Mouse (Mus musculus) lung, embryonic 16.5 days (tissue): ENCODE data around the gene Gpr182. TPM values are rescaled to one million over a fixed set of nuclear protein-coding genes. Genes with fewer than 3 reads are reported as not detected.

Experiments
- ATAC-seq: fragments of 200-750 bp; cut with Nextera tagmentation; 2 replicates; pipeline ENCODE4 v1.8.0; 2017; ENCODE audit warnings: low read depth, mild to moderate bottlenecking, moderate library complexity
- H3K27ac ChIP-seq: fragments of 300-500 bp; sonication (generic); 2 replicates; pipeline ENCODE4 v1.5.1; 2014; ENCODE audit warnings: mild to moderate bottlenecking, control low read depth, low read length
- H3K27me3 ChIP-seq: fragments of 300-500 bp; sonication (generic); 2 replicates; pipeline ENCODE4 v1.6.1; 2014; ENCODE audit warnings: low read depth, low read length, mixed read lengths; ENCODE audit not compliant: control insufficient read depth, insufficient read depth
- H3K36me3 ChIP-seq: fragments of 300-500 bp; sonication (generic); 2 replicates; pipeline ENCODE4 v1.6.1; 2014; ENCODE audit warnings: low read length; ENCODE audit not compliant: control insufficient read depth, insufficient read depth
- H3K4me1 ChIP-seq: fragments of 300-500 bp; sonication (generic); replicated peaks from 2 replicates; pipeline ENCODE4 v1.6.1; 2014; ENCODE audit warnings: low read length, mixed read lengths; ENCODE audit not compliant: control insufficient read depth, insufficient read depth
- H3K4me2 ChIP-seq: fragments of 300-500 bp; sonication (generic); 2 replicates; pipeline ENCODE4 v1.6.1; 2014; ENCODE audit warnings: low read depth, low read length, control low read depth
- H3K4me3 ChIP-seq: fragments of 300-500 bp; sonication (generic); 2 replicates; pipeline ENCODE4 v1.5.1; 2014; ENCODE audit warnings: mild to moderate bottlenecking, low read length, control low read depth
- H3K9ac ChIP-seq: fragments of 300-500 bp; sonication (generic); 2 replicates; pipeline ENCODE4 v1.6.1; 2014; ENCODE audit warnings: low read length, control low read depth
- H3K9me3 ChIP-seq: fragments of 300-500 bp; sonication (generic); 2 replicates; pipeline ENCODE4 v1.6.1; 2016; ENCODE audit warnings: low read length; ENCODE audit not compliant: control insufficient read depth
- WGBS: fragments of 180-500 bp; shearing (Covaris S2); extraction: QIAGEN DNeasy Blood & Tissue Kit; methylation state at CpG from one replicate; pipeline ENCODE4 v1.1.7; 2014; 5-methylcytosine and 5-hydroxymethylcytosine counted together
- polyA plus RNA-seq: library from polyadenylated mRNA; unstranded; fragments of >200 nt; fragmentation: Nextera tagmentation; extraction: Ambion mirVana; gene quantifications from 2 replicates; pipeline ENCODE4 v1.2.1, GENCODE M21; 2015

Gene Gpr182
- polyA plus RNA-seq, 1 experiment from 2014 or later: 17.3 TPM

- no peak for ATAC-seq
- H3K4me1 ChIP-seq: peaks cover 6% of the 10 kb centered on the region; the same call in 1 of the 2 replicates
- no peaks in the 10 kb centered on the region for H3K9me3 ChIP-seq
- H3K36me3 ChIP-seq: peaks cover 50% of the 10 kb centered on the region
- 65% methylated on average over 5 of the region's 5 CpGs for WGBS
- no peak overlapping the region for H3K9ac ChIP-seq
- H3K4me2 ChIP-seq: no peak overlapping the region
- H3K27ac ChIP-seq: no peak overlapping the region
- H3K4me3 ChIP-seq: no peak overlapping the region
- no peaks in the 10 kb centered on the region for H3K27me3 ChIP-seq
Measured at GRCm38 (mm10) chr10:127744661-127745060, 6.9 kb downstream of the Gpr182 start.

DNA sequence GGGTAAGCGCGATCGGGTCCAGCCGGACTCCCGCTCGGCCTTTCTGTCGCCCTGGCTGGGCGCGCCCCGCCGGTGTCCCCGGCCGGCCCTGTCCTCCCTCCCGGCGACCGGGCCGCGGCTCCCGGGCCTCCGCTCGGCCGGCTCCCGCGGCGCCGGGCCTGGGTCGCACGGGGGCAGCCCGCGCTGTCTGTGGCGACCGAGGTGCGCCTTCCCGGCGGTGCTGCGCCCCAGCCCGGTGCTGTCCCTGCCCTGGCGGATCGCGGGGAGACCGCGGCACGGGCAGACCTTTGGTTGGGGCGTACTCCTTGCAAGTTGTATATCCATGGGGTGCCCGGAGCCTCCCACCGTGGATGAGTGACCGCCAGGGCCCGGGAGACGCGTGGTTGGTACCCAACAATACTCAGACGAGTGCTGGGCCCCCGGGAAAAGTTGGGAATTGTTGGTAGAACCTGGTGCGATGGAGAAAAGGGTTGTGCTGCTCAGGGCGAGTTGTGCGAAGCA lies 11.8 kb downstream of the Gpr182 start:
- H3K27me3 ChIP-seq: no peaks in the 10 kb centered on the region
- peak overlapping the region; percentile 95 for H3K9ac ChIP-seq
- ATAC-seq: no peak; the same call in 1 of the 2 replicates
- no peaks in the 10 kb centered on the region for H3K9me3 ChIP-seq
- H3K4me3 ChIP-seq: peak overlapping the region; percentile 85
- H3K4me2 ChIP-seq: peak overlapping the region; percentile 61
- under 1% methylated on average over 50 of the region's 55 CpGs for WGBS
- peak overlapping the region; percentile 76 for H3K27ac ChIP-seq
- H3K4me1 ChIP-seq: peaks cover 10% of the 10 kb centered on the region
- H3K36me3 ChIP-seq: peaks cover 26% of the 10 kb centered on the region

- Histone ChIP-seq H3K36me3 (peaks cover 26% of the 10 kb centered on the region), H3K4me1 (peaks cover 10% of the 10 kb centered on the region), H3K4me2 (peak within 1 kb of the TSS; percentile 61), H3K27me3 (no peaks in the 10 kb centered on the region), H3K9ac (peak within 1 kb of the TSS; percentile 95), H3K27ac (peak within 1 kb of the TSS; percentile 76), H3K9me3 (no peaks in the 10 kb centered on the region), H3K4me3 (peak within 1 kb of the TSS; percentile 85)
- peak; percentile 89 for ATAC-seq
- under 1% methylated on average over 28 of the region's 61 CpGs for WGBS
Measured at GRCm38 (mm10) chr10:127739083-127739660, 12.4 kb downstream of the Gpr182 start, which contains the start of gene Zbtb39. Gene Zbtb39, plus strand, starts transcription at chr10:127739538.

- Histone ChIP-seq H3K27ac (no peak overlapping the region), H3K27me3 (no peaks in the 10 kb centered on the region), H3K36me3 (peaks cover 19% of the 10 kb centered on the region), H3K9ac (no peak overlapping the region), H3K9me3 (no peaks in the 10 kb centered on the region), H3K4me1 (peaks cover 10% of the 10 kb centered on the region), H3K4me2 (peak overlapping the region; percentile 59), H3K4me3 (0 out of 2 replicates have a peak overlapping the region, but pooled peaks have one; percentile 3)
- 33% methylated on average over 13 of the region's 13 CpGs for WGBS
- no peak for ATAC-seq
Measured at GRCm38 (mm10) chr10:127738151-127738882, 13.2 kb downstream of the Gpr182 start.

DNA sequence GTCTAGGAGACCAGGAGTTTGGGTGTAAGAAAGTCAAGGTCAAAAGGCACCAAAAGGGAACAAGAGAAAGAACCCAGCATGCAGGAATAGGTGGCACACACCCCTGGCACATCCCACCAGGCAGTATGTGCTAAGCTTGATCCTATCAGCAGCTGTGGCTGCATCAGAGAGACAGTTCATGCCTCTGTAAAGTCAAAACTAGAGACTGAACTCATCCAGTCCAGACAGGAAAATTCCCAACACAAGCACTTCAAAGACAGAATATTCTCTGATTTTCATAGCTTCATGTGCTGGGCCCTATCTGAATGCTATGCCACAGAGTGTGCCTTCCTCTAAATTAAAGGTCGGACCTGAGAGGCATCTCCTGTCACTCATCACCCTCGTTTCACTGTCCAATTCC lies 14.0 kb downstream of the Gpr182 start:
- no peak overlapping the region for H3K4me2 ChIP-seq
- no peaks in the 10 kb centered on the region for H3K27me3 ChIP-seq

DNA sequence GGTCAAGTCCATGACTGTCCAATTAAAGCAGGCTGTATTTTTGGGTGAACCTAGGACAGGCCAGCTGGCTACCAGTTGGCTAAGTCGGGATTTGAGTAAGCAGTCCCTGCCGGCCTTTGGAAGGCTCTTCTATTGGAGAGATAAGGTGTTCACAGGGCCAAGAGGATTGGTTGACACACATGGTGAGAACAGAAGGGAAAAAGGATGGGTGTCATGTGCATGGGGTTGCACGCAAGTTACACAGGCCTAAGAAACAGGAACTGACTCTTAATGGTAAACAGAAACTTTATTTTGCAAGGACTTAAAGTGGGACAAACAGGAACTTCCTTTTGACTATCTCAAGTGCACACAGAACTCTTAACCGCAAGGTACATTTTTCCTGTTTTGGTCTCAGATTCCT lies 14.6 kb downstream of the Gpr182 start:
- peaks cover 10% of the 10 kb centered on the region for H3K4me1 ChIP-seq
- no peak overlapping the region for H3K4me2 ChIP-seq
- no peak overlapping the region for H3K4me3 ChIP-seq
- WGBS: 47% methylated on average over 4 of the region's 4 CpGs
- no peaks in the 10 kb centered on the region for H3K27me3 ChIP-seq
- peaks cover 5% of the 10 kb centered on the region for H3K36me3 ChIP-seq
- H3K9me3 ChIP-seq: no peaks in the 10 kb centered on the region
- peak overlapping the region; percentile 15; the same call in 1 of the 2 replicates for H3K27ac ChIP-seq
- ATAC-seq: no peak
- no peak overlapping the region for H3K9ac ChIP-seq

More for the DNA sequence above, 14.0 kb downstream of the Gpr182 start:
- ATAC-seq: no peak
- Histone ChIP-seq H3K9ac (no peak overlapping the region), H3K4me3 (no peak overlapping the region), H3K4me1 (peaks cover 10% of the 10 kb centered on the region), H3K27ac (no peak overlapping the region), H3K9me3 (no peaks in the 10 kb centered on the region), H3K36me3 (peaks cover 11% of the 10 kb centered on the region)
- WGBS: 31% methylated on average over 2 of the region's 2 CpGs

- no peak for ATAC-seq
- Histone ChIP-seq H3K9me3 (no peaks in the 10 kb centered on the region), H3K4me3 (no peak overlapping the region), H3K4me2 (no peak overlapping the region), H3K4me1 (peaks cover 10% of the 10 kb centered on the region), H3K27me3 (no peaks in the 10 kb centered on the region), H3K27ac (no peak overlapping the region), H3K36me3 (no peaks in the 10 kb centered on the region), H3K9ac (no peak overlapping the region)
- WGBS: 68% methylated on average over 2 of the region's 2 CpGs
Measured at GRCm38 (mm10) chr10:127736266-127736665, 15.3 kb downstream of the Gpr182 start.

DNA sequence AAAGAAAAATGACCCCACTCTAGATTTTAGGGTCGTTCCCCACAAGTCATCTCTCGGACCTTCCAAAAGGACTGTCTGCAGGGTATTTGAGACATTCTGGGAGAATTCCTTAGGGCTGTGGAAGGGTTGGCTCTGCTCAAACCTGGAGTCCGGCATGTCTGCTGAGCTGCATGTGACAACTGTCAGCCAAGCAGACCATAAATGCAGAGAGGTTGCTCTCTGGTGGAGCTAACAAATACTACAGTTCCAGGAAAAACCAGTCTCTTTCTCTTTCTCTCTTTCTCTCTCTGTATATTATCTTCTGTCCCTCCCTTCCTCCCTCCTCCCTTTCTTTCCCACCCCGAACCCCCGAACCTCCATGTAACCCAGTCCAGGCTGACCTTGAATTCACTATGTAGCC lies 17.1 kb downstream of the Gpr182 start:
- H3K9ac ChIP-seq: no peak overlapping the region
- no peak overlapping the region for H3K4me2 ChIP-seq
- no peak overlapping the region for H3K27ac ChIP-seq
- 26% methylated on average over 5 of the region's 5 CpGs for WGBS
- H3K4me1 ChIP-seq: peaks cover 5% of the 10 kb centered on the region
- ATAC-seq: no peak
- no peaks in the 10 kb centered on the region for H3K36me3 ChIP-seq
- H3K4me3 ChIP-seq: no peak overlapping the region
- H3K27me3 ChIP-seq: no peaks in the 10 kb centered on the region
- H3K9me3 ChIP-seq: no peaks in the 10 kb centered on the region

- Histone ChIP-seq H3K4me1 (no peaks in the 10 kb centered on the region), H3K27me3 (no peaks in the 10 kb centered on the region), H3K27ac (no peak overlapping the region), H3K4me2 (no peak overlapping the region), H3K9ac (no peak overlapping the region), H3K9me3 (no peaks in the 10 kb centered on the region), H3K4me3 (no peak overlapping the region), H3K36me3 (no peaks in the 10 kb centered on the region)
- WGBS: 22% methylated on average over 5 of the region's 5 CpGs
- no peak for ATAC-seq
Measured at GRCm38 (mm10) chr10:127731397-127731796, 20.1 kb downstream of the Gpr182 start.
